Mouse (Mus musculus): ENCODE data around the gene Pax8.

Pax8 gene

GRCm38 (mm10) chr2:24413172-24413571 is 62.2 kb downstream of the Pax8 start:
- no peak for DNase-seq

- DNase-seq: peak; percentile 72 to 78
Measured at GRCm38 (mm10) chr2:24409166-24409565, 66.2 kb downstream of the Pax8 start.

GRCm38 (mm10) chr2:24407701-24408485 is 67.5 kb downstream of the Pax8 start:
- peak; percentile 78 to 84 for DNase-seq

GRCm38 (mm10) chr2:24405345-24406012 is 69.9 kb downstream of the Pax8 start:
- DNase-seq: peak; percentile 89 to 90

DNA sequence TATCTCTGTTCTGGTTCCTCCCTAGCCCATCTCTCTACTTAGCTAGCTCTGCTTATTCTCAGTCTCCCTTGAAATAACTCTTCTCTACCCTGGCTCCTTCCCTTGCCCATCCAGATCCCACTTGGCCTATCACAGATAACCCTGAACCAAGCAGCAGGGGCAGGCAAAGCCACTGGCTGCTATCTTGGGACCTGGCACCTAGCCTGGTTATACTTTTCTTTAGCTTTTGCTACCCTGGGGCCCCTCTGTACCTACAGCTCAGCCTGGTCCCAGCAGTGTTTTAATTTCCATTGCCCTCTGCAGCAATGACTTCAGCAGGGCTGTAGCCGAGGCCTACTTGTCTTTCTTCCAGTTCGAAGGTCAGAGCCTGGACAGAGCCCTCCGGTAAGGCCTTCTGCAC is 74.7 kb downstream of the Pax8 start:
- DNase-seq: no peak

GRCm38 (mm10) chr2:24397115-24397514 is 78.3 kb downstream of the Pax8 start:
- no peak for DNase-seq

- DNase-seq: no peak
Measured at GRCm38 (mm10) chr2:24393251-24393650, 82.1 kb downstream of the Pax8 start.

- no peak for DNase-seq
Measured at GRCm38 (mm10) chr2:24387361-24388283, 87.8 kb downstream of the Pax8 start.

DNA sequence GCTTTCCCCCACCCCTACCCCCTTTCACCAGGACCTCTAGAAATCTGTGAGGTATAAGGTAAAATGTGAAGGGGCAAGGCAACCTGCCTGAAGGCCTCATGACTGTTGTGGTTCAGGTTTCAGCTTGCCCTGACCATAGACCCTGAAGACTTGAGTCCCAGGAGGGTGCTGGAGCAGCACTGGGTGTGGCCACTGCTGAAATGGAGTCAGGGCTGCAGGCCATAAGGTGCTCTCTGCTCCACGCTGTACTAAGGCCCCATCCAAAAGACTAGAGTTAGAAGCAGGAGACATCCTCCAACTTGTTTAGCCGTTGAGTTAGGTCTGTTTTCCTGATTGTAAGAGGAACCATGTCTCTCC is 88.5 kb downstream of the Pax8 start:
- DNase-seq: no peak

DNA sequence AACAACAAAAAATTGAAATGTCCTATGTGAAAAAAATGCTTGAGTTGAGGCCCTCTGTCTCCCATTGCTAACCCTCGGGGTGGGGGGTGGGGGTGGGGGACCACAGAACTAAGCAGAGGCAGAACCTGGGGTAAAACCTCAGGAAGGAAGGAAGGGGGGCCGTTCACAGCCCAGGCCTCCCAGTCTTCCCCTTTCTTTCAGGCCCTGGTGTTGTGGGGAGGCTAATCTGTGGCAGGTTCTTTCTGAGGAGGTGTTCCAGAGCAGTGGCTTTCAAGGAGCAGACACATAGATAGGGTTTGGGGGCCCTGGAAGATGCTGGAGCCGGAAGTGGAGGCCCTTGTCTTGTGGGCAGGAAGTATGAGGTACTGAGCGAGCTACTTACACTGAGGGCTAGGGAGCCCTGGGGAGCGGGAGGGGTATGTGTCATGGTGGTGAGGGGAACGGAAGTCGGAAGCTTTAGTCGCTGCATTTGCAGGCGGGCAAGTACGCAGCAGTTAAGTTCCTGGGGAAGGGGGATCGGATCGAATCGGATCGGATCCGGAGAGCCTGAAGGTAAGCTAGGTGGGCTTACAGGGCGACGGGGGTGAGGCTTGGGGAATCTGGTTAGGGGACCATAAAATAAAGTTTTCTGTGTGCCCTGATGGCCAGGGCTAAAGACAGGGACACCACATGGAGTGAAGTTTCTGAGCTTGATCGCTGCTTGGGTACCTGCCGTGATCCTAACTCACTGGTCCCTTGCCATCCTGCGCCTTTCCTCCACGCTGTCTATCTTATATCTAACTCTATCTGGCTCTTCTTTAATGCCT is 89.0 kb downstream of the Pax8 start:
- DNase-seq: no peak

GRCm38 (mm10) chr2:24385111-24385961 is 90.1 kb downstream of the Pax8 start:
- DNase-seq: no peak

DNA sequence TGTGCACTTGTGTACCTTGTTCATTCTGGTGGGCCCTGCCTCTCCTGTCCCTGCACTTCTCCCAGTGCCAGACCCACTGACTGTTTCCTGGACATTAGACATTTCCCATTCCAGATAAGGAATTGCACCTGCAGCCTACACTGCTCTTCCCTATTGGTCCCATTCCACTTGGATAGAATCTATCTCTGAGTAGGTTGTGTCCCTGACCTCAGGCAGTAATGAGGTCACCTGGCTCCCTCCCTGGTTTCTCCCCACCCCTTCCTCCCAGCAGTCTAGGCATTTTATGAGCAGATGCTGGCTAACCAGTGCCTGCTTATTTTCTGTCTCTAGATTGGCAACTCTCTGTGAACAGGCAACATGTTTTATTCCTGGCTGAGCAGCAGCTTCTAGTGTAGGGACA is 91.0 kb downstream of the Pax8 start:
- DNase-seq: no peak

GRCm38 (mm10) chr2:24383636-24384035 is 91.8 kb downstream of the Pax8 start:
- no peak for DNase-seq

GRCm38 (mm10) chr2:24382456-24383230 is 92.8 kb downstream of the Pax8 start:
- DNase-seq: no peak

DNA sequence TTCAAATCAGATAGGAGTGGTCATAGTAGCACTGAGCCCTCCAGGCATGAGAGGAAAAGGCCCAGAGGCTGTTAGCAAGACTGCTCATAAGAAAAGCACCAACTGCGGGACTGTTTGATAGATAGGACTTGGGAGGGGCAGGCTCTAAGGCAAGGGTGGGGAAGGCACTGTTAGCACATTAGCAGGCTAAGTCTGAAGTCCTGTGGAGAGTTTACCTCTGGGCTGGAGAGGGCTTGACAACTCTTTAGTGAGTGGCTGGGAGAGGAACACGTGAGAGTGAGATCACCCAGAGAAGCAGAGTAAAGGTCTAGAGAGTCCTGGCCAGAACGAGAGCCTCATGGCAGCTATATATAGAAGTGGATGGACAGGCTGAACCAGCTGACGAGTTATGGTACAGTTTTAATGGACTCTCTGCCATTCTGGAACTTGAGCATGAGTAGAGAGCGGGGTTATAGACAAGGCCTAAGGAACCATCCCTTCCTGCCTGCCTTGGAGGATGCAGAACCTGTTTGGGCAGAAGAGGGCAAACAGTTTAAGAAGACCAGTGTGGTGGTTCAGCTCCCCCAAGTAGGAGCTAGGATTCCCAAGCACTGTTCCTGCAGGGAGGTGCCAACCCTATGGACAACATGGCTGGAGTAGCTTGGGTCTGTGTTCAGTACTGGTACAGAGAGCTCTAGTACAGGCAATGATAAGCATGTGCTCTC is 96.5 kb downstream of the Pax8 start:
- DNase-seq: no peak
